Mouse (Mus musculus) neural tube, embryonic 11.5 days (tissue): ENCODE results near the gene Bcl2. TPM values are rescaled to one million over a fixed set of nuclear protein-coding genes. Genes with fewer than 3 reads are reported as not detected.

Experiments
- ATAC-seq: fragments of 200-750 bp; cut with Nextera tagmentation; 2 replicates; pipeline ENCODE4 v1.8.0; 2017; ENCODE audit warnings: moderate number of reproducible peaks, mild to moderate bottlenecking, moderate TSS enrichment, moderate library complexity; ENCODE audit not compliant: insufficient read depth, low FRiP score, low TSS enrichment
- DNase-seq: peaks from one replicate; pipeline ENCODE4 v3.0.0-alpha.2; 2015; ENCODE audit warnings: low spot score
- H3K27ac ChIP-seq: fragments of 300-500 bp; sonication (generic); 2 replicates; pipeline ENCODE4 v1.5.1; 2014; ENCODE audit warnings: low read depth, mild to moderate bottlenecking, low read length
- H3K27me3 ChIP-seq: fragments of 300-500 bp; sonication (generic); 2 replicates; pipeline ENCODE4 v1.6.1; 2014; ENCODE audit warnings: mild to moderate bottlenecking, low read length, mixed read lengths; ENCODE audit not compliant: control insufficient read depth, insufficient read depth
- H3K36me3 ChIP-seq: fragments of 300-500 bp; sonication (generic); 2 replicates; pipeline ENCODE4 v1.6.1; 2014; ENCODE audit warnings: mild to moderate bottlenecking, low read length, moderate library complexity, mixed read lengths; ENCODE audit not compliant: control insufficient read depth, insufficient read depth
- H3K4me1 ChIP-seq: fragments of 300-500 bp; sonication (generic); 2 replicates; pipeline ENCODE4 v1.6.1; 2014; ENCODE audit warnings: low read length, mixed read lengths; ENCODE audit not compliant: control insufficient read depth, insufficient read depth
- H3K4me2 ChIP-seq: fragments of 300-500 bp; sonication (generic); 2 replicates; pipeline ENCODE4 v1.6.1; 2014; ENCODE audit warnings: low read depth, mild to moderate bottlenecking, moderate library complexity
- H3K4me3 ChIP-seq: fragments of 300-500 bp; sonication (generic); 2 replicates; pipeline ENCODE4 v1.5.1; 2014; ENCODE audit warnings: low read depth, low read length
- H3K9ac ChIP-seq: fragments of 300-500 bp; sonication (generic); 2 replicates; pipeline ENCODE4 v1.6.1; 2014; ENCODE audit warnings: mild to moderate bottlenecking, low read length
- H3K9me3 ChIP-seq: fragments of 300-500 bp; sonication (generic); 2 replicates; pipeline ENCODE4 v1.6.1; 2016; ENCODE audit warnings: low read length; ENCODE audit not compliant: control insufficient read depth
- WGBS: fragments of 180-500 bp; shearing (Covaris S2); extraction: QIAGEN DNeasy Blood & Tissue Kit; methylation state at CpG from one replicate; pipeline ENCODE4 v1.1.7; 2014; 5-methylcytosine and 5-hydroxymethylcytosine counted together
- polyA plus RNA-seq: library from polyadenylated mRNA; unstranded; fragments of >200 nt; fragmentation: Nextera tagmentation; extraction: Ambion mirVana; gene quantifications from 2 replicates; pipeline ENCODE4 v1.2.1, GENCODE M21; 2014

Gene Bcl2
- polyA plus RNA-seq, 1 experiment from 2014 or later: 5.5 TPM

DNA sequence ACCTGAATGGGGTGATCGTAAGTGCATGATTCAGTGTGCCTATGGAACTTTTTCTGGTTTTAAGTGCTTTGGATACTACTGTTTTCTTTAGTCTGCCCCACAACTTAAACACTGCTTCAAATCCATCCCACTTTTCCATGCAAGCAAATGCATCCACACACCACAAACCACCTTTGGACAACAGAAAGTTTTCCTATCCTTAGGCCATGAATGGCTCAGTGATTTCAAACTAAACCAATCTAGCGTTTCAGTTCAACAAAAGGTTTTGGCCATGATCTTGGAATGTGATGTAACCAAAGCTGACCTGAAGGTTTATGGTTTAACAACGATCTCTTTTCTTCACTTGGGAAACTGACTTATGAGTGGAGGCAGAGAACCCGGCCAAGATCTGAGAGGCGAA lies 51.6 kb downstream of the Bcl2 start:
- H3K9ac ChIP-seq: no peak overlapping the region
- H3K36me3 ChIP-seq: no peaks in the 10 kb centered on the region
- no peak overlapping the region for H3K4me3 ChIP-seq
- H3K4me2 ChIP-seq: no peak overlapping the region
- ATAC-seq: no peak
- no peaks in the 10 kb centered on the region for H3K9me3 ChIP-seq
- no peak for DNase-seq
- H3K27me3 ChIP-seq: no peaks in the 10 kb centered on the region
- no peak overlapping the region for H3K27ac ChIP-seq
- 83% methylated on average over 5 of the region's 5 CpGs for WGBS
- H3K4me1 ChIP-seq: no peaks in the 10 kb centered on the region

DNA sequence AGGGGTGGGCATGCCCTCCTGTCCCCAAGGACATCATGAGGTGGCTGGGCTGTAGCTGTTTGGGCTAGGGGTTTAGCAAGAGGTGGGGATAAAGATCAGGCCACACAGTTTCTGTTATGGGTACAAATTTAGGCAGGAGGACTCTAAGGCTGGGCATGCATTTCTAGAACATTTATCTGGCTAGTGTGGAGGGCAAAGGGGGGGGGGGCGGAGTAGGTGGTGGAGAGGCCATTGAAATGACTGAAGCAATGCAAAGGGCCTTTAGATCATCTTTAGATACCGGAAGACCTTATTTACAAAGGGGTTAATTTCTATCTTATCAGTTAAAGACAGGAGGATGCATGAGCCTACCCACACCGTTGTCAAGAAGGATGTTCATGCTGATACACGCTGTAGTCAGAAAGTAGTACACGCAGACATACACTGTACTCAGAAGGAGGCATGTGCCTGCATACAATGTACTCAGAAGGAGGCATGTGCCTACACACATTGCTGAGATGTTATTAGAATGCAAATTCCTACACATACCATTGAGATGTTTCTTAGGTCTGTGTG lies 55.7 kb downstream of the Bcl2 start:
- no peak overlapping the region for H3K4me3 ChIP-seq
- no peak overlapping the region for H3K27ac ChIP-seq
- H3K9ac ChIP-seq: no peak overlapping the region
- no peak overlapping the region for H3K4me2 ChIP-seq
- no peaks in the 10 kb centered on the region for H3K9me3 ChIP-seq
- no peaks in the 10 kb centered on the region for H3K27me3 ChIP-seq
- 91% methylated on average over 5 of the region's 5 CpGs for WGBS
- no peak for DNase-seq
- H3K36me3 ChIP-seq: no peaks in the 10 kb centered on the region
- ATAC-seq: no peak
- H3K4me1 ChIP-seq: no peaks in the 10 kb centered on the region

DNA sequence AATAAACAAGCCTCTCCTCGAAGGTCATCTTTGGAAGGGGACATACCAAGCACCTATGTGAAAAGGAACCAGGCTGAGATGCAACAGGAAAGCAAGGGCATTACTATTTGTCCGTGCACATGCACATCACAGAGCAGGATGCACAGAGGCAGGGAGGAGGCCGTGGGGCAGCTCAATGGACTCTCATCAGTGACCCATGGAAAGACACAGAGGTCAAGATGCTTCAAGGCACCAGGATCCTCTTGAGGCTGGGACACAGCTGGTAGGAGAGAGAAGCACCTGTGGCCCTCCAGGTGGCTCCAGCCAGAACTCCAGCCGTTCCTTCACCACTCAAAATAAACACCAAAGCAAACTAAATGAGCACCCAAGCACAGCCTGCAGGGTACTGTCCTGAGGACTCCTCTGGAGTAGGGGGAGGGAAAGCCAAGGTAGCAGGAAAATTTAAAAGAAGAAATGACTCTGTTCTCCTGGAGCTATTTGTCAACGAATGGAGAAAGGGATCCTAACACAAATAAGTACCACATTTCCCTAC lies 57.8 kb downstream of the Bcl2 start:
- H3K4me3 ChIP-seq: no peak overlapping the region
- WGBS: 63% methylated on average over 5 of the region's 5 CpGs
- H3K27ac ChIP-seq: no peak overlapping the region
- no peaks in the 10 kb centered on the region for H3K27me3 ChIP-seq
- H3K9ac ChIP-seq: no peak overlapping the region
- no peak for ATAC-seq
- H3K4me1 ChIP-seq: no peaks in the 10 kb centered on the region
- H3K36me3 ChIP-seq: no peaks in the 10 kb centered on the region
- H3K9me3 ChIP-seq: no peaks in the 10 kb centered on the region
- no peak overlapping the region for H3K4me2 ChIP-seq
- no peak for DNase-seq

DNA sequence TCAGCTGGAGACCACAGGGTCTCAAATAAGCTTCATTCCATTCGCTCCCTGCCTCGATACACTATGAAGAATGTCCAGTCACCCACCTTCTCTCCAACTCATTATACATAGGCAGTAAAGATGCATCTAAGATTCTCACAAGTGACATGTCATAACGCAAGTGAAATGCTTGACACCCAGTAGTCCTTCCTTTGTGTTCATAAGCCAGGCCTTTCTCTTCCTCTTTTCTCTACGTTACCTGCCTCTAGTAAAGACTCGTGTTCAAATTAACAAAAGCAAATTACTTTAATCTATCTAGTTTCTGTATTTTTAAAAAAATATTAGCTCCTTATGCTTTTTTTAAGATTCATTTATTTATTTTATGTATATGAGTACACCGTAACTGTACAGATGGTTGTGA lies 59.8 kb downstream of the Bcl2 start:
- 93% methylated on average over 6 of the region's 6 CpGs for WGBS
- H3K27me3 ChIP-seq: no peaks in the 10 kb centered on the region
- no peaks in the 10 kb centered on the region for H3K4me1 ChIP-seq
- no peaks in the 10 kb centered on the region for H3K36me3 ChIP-seq
- ATAC-seq (no peak), DNase-seq (no peak)
- H3K4me3 ChIP-seq: no peak overlapping the region
- H3K9ac ChIP-seq: no peak overlapping the region
- no peak overlapping the region for H3K4me2 ChIP-seq
- no peaks in the 10 kb centered on the region for H3K9me3 ChIP-seq
- H3K27ac ChIP-seq: no peak overlapping the region

DNA sequence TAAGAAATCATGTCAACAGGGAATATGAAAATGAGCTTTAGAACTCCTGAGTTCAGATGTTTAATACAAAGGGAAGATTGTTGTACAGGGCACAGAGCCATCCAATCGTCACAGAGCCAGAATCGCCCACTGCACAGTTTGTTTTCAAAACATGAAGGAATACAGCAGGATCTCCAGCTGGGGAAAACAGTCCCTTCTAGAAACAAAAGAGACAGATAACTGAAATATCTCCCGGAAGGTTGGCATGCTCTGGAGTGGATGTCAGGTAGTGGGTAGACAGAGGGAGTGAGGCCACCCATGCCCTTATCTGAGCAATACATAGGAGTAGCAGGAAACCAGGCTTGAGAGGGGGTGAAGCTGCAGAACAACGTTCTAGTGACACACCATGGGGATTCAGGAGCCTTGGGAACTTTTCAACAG lies 60.6 kb downstream of the Bcl2 start:
- Histone ChIP-seq H3K9me3 (no peaks in the 10 kb centered on the region), H3K36me3 (no peaks in the 10 kb centered on the region), H3K4me2 (no peak overlapping the region), H3K9ac (no peak overlapping the region), H3K4me1 (no peaks in the 10 kb centered on the region), H3K27me3 (no peaks in the 10 kb centered on the region), H3K27ac (no peak overlapping the region), H3K4me3 (no peak overlapping the region)
- DNase-seq: no peak
- WGBS: 74% methylated on average over 4 of the region's 4 CpGs
- ATAC-seq: no peak

DNA sequence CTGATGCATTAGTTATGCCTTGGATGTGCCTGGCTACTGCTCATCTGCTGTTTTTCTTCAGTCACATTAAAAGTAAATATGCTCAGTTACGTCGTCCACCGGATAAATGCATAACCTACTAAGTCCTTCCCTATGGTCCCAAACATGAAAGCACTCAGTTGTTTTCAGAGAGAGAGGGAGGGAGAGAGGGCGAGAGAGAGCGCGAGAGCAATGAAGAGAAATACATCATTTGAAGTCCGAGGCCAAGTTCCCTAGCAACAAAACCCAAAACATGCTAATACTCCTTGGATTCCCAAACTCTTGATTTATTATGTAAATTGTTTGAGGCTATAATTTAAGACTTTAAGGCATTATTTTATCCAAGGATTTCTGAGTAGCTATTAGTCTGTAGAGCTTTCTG lies 62.9 kb downstream of the Bcl2 start:
- H3K27me3 ChIP-seq: no peaks in the 10 kb centered on the region
- no peak overlapping the region for H3K27ac ChIP-seq
- H3K9me3 ChIP-seq: no peaks in the 10 kb centered on the region
- no peak for ATAC-seq
- no peak overlapping the region for H3K9ac ChIP-seq
- H3K4me3 ChIP-seq: no peak overlapping the region
- WGBS: 72% methylated on average over 7 of the region's 7 CpGs
- no peak overlapping the region for H3K4me2 ChIP-seq
- no peak for DNase-seq
- H3K36me3 ChIP-seq: no peaks in the 10 kb centered on the region
- H3K4me1 ChIP-seq: no peaks in the 10 kb centered on the region

DNA sequence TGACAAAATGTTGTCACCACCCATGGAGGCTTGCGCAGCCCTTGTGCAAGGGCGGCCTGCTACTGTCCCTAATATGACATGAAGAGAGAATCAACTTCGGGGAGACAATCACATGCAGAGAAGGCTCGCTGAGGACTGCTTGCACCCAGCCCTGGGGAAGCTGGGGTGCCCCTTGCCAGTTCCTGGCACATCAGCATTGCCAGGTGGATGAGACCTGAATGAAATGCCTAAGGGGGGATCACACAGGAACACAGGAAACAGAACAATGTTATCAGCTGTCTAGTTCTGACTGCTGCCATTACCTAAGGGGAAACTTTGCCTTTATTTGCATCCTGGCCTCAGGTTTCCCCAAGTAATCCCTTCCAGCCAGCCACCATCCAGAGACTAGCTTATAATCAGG lies 63.6 kb downstream of the Bcl2 start:
- Histone ChIP-seq H3K27me3 (no peaks in the 10 kb centered on the region), H3K4me3 (no peak overlapping the region), H3K4me1 (no peaks in the 10 kb centered on the region), H3K27ac (no peak overlapping the region), H3K9ac (no peak overlapping the region), H3K36me3 (no peaks in the 10 kb centered on the region), H3K9me3 (no peaks in the 10 kb centered on the region), H3K4me2 (no peak overlapping the region)
- WGBS: 91% methylated on average over 4 of the region's 4 CpGs
- DNase-seq (no peak), ATAC-seq (no peak)

DNA sequence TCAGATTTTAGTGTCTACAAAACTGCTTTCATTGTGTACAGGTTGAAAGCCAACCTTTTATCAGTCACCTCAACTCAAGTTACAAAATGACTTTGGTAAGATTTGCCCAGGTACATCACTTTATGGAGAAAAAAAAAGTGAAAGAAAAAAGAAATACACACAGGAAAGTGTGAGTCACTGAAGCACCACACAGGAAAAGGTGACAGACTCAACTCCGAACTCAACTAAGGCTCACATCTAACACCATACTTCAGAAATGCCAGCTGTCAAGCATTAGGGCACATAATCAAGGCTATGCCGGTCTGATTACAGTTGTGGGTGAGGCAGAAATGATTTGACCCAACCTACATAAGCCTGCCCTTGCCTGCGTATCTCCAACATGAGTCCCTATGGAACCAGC lies 66.7 kb downstream of the Bcl2 start:
- ATAC-seq (no peak), DNase-seq (no peak)
- Histone ChIP-seq H3K27me3 (no peaks in the 10 kb centered on the region), H3K4me1 (no peaks in the 10 kb centered on the region), H3K4me2 (no peak overlapping the region), H3K4me3 (no peak overlapping the region), H3K9me3 (no peaks in the 10 kb centered on the region), H3K36me3 (no peaks in the 10 kb centered on the region), H3K27ac (no peak overlapping the region), H3K9ac (no peak overlapping the region)
- 92% methylated on average over 3 of the region's 3 CpGs for WGBS

DNA sequence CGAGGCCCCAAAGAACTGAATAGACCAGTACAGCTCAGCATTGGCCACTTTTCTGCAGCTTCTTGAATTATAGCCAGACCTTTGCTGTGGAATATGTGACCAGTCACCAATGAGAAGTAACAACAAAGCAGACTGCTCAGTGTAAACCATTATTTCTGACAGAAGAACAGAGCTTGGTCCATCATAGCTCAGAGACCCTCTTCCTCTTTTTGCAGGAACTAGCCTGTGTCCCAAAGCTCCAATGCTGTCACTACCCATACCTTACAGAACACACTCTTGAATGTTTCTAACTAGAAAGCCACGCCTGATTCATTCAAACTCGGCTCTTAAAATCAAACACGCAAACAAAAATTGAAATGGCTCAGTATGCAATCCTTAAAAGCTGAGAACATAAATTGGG lies 69.5 kb downstream of the Bcl2 start:
- no peak overlapping the region for H3K4me2 ChIP-seq
- H3K4me1 ChIP-seq: no peaks in the 10 kb centered on the region
- no peak overlapping the region for H3K9ac ChIP-seq
- ATAC-seq: no peak
- no peak overlapping the region for H3K4me3 ChIP-seq
- 91% methylated on average over 4 of the region's 4 CpGs for WGBS
- no peaks in the 10 kb centered on the region for H3K36me3 ChIP-seq
- no peak overlapping the region for H3K27ac ChIP-seq
- no peaks in the 10 kb centered on the region for H3K27me3 ChIP-seq
- no peak for DNase-seq
- no peaks in the 10 kb centered on the region for H3K9me3 ChIP-seq
